Mouse (Mus musculus): ENCODE measurements around the gene Pla2g7. TPM values are rescaled to one million over a fixed set of nuclear protein-coding genes. Genes with fewer than 3 reads are reported as not detected.

Pla2g7 gene
- polyA plus RNA-seq, 1 experiment from 2014 or later, result 8.5 TPM

Other genes with a start within 250 kb of the Pla2g7 start
- gene Adgrf5, start 207.6 kb upstream of the Pla2g7 start, polyA plus RNA-seq (2016; fragmentation: Nextera tagmentation; extraction: Ambion mirVana), result 9.6 and 10.8 TPM in 2 replicates
- gene Mep1a, start 65.3 kb upstream of the Pla2g7 start, polyA plus RNA-seq (2016; fragmentation: Nextera tagmentation; extraction: Ambion mirVana), result 0.10 TPM in 1 of 2 replicates, not detected in the other
- gene Ankrd66, start 24.5 kb upstream of the Pla2g7 start, polyA plus RNA-seq (2016; fragmentation: Nextera tagmentation; extraction: Ambion mirVana), result not detected in 2 replicates
- gene Tdrd6, start 62.2 kb downstream of the Pla2g7 start, polyA plus RNA-seq (2016; fragmentation: Nextera tagmentation; extraction: Ambion mirVana), result 0.17 and 0.39 TPM in 2 replicates
- gene Slc25a27, start 99.1 kb downstream of the Pla2g7 start, polyA plus RNA-seq (2016; fragmentation: Nextera tagmentation; extraction: Ambion mirVana), result 56.7 and 66.0 TPM in 2 replicates
- 29.1 and 31.3 TPM in 2 replicates for gene Cyp39a1, start 99.3 kb downstream of the Pla2g7 start, polyA plus RNA-seq (2016; fragmentation: Nextera tagmentation; extraction: Ambion mirVana)
- 4.1 and 5.3 TPM in 2 replicates for gene Rcan2, start 233.3 kb downstream of the Pla2g7 start, polyA plus RNA-seq (2016; fragmentation: Nextera tagmentation; extraction: Ambion mirVana)

Data from embryonic facial prominence, embryonic 12.5 days (tissue).